Mouse (Mus musculus) liver, adult 2 months (tissue): Measurements from ENCODE around the gene Krt80. TPM values are rescaled to one million over a fixed set of nuclear protein-coding genes. Genes with fewer than 3 reads are reported as not detected.

Experiments
- DNase-seq: peaks from one replicate; pipeline ENCODE4 v3.0.0-alpha.2; 2011; ENCODE audit warnings: low read depth, low spot score; ENCODE audit errors: extremely low read depth
- H3K27ac ChIP-seq: fragments of 200-500 bp; replicated peaks from 2 replicates; pipeline ENCODE4 v1.5.1; 2012; ENCODE audit warnings: low read depth, mild to moderate bottlenecking, control low read depth, inconsistent platforms, low read length; ENCODE audit not compliant: insufficient read depth
- H3K27me3 ChIP-seq: fragments of 200-500 bp; 2 replicates; pipeline ENCODE4 v1.6.1; 2012; ENCODE audit warnings: mild to moderate bottlenecking, moderate library complexity, low read length, inconsistent platforms; ENCODE audit not compliant: control insufficient read depth, insufficient read depth
- H3K36me3 ChIP-seq: fragments of 200-500 bp; 2 replicates; pipeline ENCODE4 v1.6.1; 2012; ENCODE audit warnings: low read length, inconsistent platforms; ENCODE audit not compliant: control insufficient read depth, insufficient read depth
- H3K4me1 ChIP-seq: fragments of 200-500 bp; 2 replicates; pipeline ENCODE4 v1.6.1; 2011; ENCODE audit warnings: low read length; ENCODE audit not compliant: control insufficient read depth, insufficient read depth
- H3K4me3 ChIP-seq: fragments of 200-500 bp; 2 replicates; pipeline ENCODE4 v1.5.1; 2011; ENCODE audit warnings: low read depth, mild to moderate bottlenecking, control low read depth, low read length, moderate library complexity; ENCODE audit not compliant: insufficient read depth
- H3K79me2 ChIP-seq: fragments of 200-500 bp; 2 replicates; pipeline ENCODE4 v1.6.1; 2012; ENCODE audit warnings: inconsistent platforms, mild to moderate bottlenecking, low read length, moderate library complexity; ENCODE audit not compliant: control insufficient read depth, insufficient read depth
- H3K9ac ChIP-seq: fragments of 200-500 bp; 2 replicates; pipeline ENCODE4 v1.6.1; 2012; ENCODE audit warnings: low read depth, mild to moderate bottlenecking, control low read depth, inconsistent platforms, low read length
- CTCF ChIP-seq: fragments of 200-500 bp; IDR thresholded peaks from 2 replicates; pipeline ENCODE4 v1.5.1; 2011; ENCODE audit warnings: low read depth, low read length, control low read depth
- POLR2A ChIP-seq: fragments of 200-500 bp; IDR thresholded peaks from 2 replicates; pipeline ENCODE4 v1.6.1; 2011; ENCODE audit warnings: low read length, control low read depth; ENCODE audit not compliant: insufficient read depth; ENCODE audit errors: extremely low read depth
- WGBS: fragments of 180-500 bp; shearing (Covaris S2); methylation state at CpG from one replicate; pipeline ENCODE4 v1.1.7; 2018; 5-methylcytosine and 5-hydroxymethylcytosine counted together
- polyA plus RNA-seq: library from polyadenylated mRNA; depleted of rRNA; stranded (reverse); fragments of >200 nt; gene quantifications from 2 replicates; pipeline ENCODE4 v1.2.3, GENCODE M21; 2012; rRNA removed
- total RNA-seq: library from RNA; depleted of rRNA; stranded (reverse); fragments of >200 nt; gene quantifications from 2 replicates; pipeline ENCODE4 v1.2.3, GENCODE M21; 2014; rRNA removed

Krt80 gene
- total and polyA plus RNA-seq, 2 experiments: 0.09 to 0.46 TPM

DNA sequence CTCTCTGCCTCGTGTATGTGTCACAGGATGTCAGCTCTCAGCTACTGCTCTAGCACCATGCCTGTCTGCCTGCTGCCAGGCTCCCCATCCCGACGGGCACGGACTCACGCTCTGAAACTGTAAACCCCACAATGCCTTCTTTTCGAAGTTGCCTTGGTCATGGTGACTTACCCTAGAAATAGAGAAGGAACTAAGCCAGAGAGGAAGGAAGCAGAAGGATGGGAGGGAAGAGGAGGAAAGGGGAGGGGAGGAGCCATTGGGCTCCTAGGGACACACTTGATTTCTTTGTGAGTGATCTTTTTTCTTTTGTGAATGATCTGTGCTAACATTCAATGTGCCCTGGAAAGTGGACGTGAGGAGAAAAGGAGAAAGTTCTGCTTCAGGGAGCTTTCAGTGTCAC, 72.0 kb downstream of the Krt80 start:
- TF ChIP-seq POLR2A (no peak), CTCF (no peak)
- no peak for DNase-seq

More for the DNA sequence above, 72.0 kb downstream of the Krt80 start:
- Histone ChIP-seq H3K27ac (no peak overlapping the region), H3K4me3 (no peak overlapping the region), H3K4me1 (no peaks in the 10 kb centered on the region; the same call in 1 of the 2 replicates), H3K9ac (no peak overlapping the region), H3K79me2 (no peaks in the 10 kb centered on the region), H3K36me3 (no peaks in the 10 kb centered on the region), H3K27me3 (no peaks in the 10 kb centered on the region)
- 52% methylated on average over 7 of the region's 7 CpGs for WGBS

Other genes with a start within 250 kb of the Krt80 start
- 3.0 and 4.4 TPM in 2 replicates for gene Acvrl1, start 241.6 kb downstream of the Krt80 start, total RNA-seq
- gene Acvrl1, start 241.6 kb downstream of the Krt80 start, polyA plus RNA-seq: 2.3 and 4.0 TPM in 2 replicates
- 4.5 and 5.0 TPM in 2 replicates for gene Acvr1b, start 196.1 kb downstream of the Krt80 start, total RNA-seq
- 9.4 and 9.6 TPM in 2 replicates for gene Acvr1b, start 196.1 kb downstream of the Krt80 start, polyA plus RNA-seq
- 0.92 and 1.5 TPM in 2 replicates for gene Grasp, start 146.0 kb downstream of the Krt80 start, total RNA-seq
- 1.2 and 1.5 TPM in 2 replicates for gene Grasp, start 146.0 kb downstream of the Krt80 start, polyA plus RNA-seq
- gene Nr4a1, start 115.9 kb downstream of the Krt80 start, total RNA-seq: 0.18 and 0.60 TPM in 2 replicates
- gene Nr4a1, start 115.9 kb downstream of the Krt80 start, polyA plus RNA-seq: 0.70 and 0.89 TPM in 2 replicates
- 55.3 and 63.2 TPM in 2 replicates for gene Atg101, start 85.9 kb downstream of the Krt80 start, total RNA-seq
- gene Atg101, start 85.9 kb downstream of the Krt80 start, polyA plus RNA-seq: 89.3 and 94.5 TPM in 2 replicates
- not detected in 2 replicates for gene 6030408B16Rik, start 77.0 kb downstream of the Krt80 start, total RNA-seq
- 0.10 TPM in 1 of 2 replicates, not detected in the other for gene 6030408B16Rik, start 77.0 kb downstream of the Krt80 start, polyA plus RNA-seq
- 0.20 and 0.37 TPM in 2 replicates for gene Krt7, start 40.9 kb upstream of the Krt80 start, total RNA-seq
- 0.29 and 0.31 TPM in 2 replicates for gene Krt7, start 40.9 kb upstream of the Krt80 start, polyA plus RNA-seq
- gene Krt87, start 68.6 kb upstream of the Krt80 start, total RNA-seq: not detected in 2 replicates
- not detected in 2 replicates for gene Krt87, start 68.6 kb upstream of the Krt80 start, polyA plus RNA-seq
- not detected in 2 replicates for gene Krt88, start 77.6 kb upstream of the Krt80 start, total RNA-seq
- not detected in 2 replicates for gene Krt88, start 77.6 kb upstream of the Krt80 start, polyA plus RNA-seq
- gene Krt81, start 93.6 kb upstream of the Krt80 start, total RNA-seq: not detected in 2 replicates
- gene Krt81, start 93.6 kb upstream of the Krt80 start, polyA plus RNA-seq: not detected in 2 replicates
- not detected in 2 replicates for gene Krt86, start 103.3 kb upstream of the Krt80 start, total RNA-seq
- not detected in 2 replicates for gene Krt86, start 103.3 kb upstream of the Krt80 start, polyA plus RNA-seq
- gene Krt83, start 121.3 kb upstream of the Krt80 start, total RNA-seq: not detected in 2 replicates
- not detected in 2 replicates for gene Krt83, start 121.3 kb upstream of the Krt80 start, polyA plus RNA-seq
- not detected in 2 replicates for gene Gm49425, start 147.1 kb upstream of the Krt80 start, total RNA-seq
- gene Gm49425, start 147.1 kb upstream of the Krt80 start, polyA plus RNA-seq: not detected in 2 replicates
- gene Krt84, start 162.7 kb upstream of the Krt80 start, total RNA-seq: not detected in 2 replicates
- not detected in 2 replicates for gene Krt84, start 162.7 kb upstream of the Krt80 start, polyA plus RNA-seq
- not detected in 2 replicates for gene Krt82, start 180.5 kb upstream of the Krt80 start, total RNA-seq
- gene Krt82, start 180.5 kb upstream of the Krt80 start, polyA plus RNA-seq: not detected in 2 replicates
- not detected in 2 replicates for gene Krt90, start 192.8 kb upstream of the Krt80 start, total RNA-seq
- not detected in 2 replicates for gene Krt90, start 192.8 kb upstream of the Krt80 start, polyA plus RNA-seq
- not detected in 2 replicates for gene Krt75, start 203.7 kb upstream of the Krt80 start, total RNA-seq
- not detected in 2 replicates for gene Krt75, start 203.7 kb upstream of the Krt80 start, polyA plus RNA-seq